Mouse (Mus musculus) lung, embryonic 15.5 days (tissue): ENCODE measurements at regions not wholly inside any gene's neighbourhood (a gene's known extent, or its start where the extent isn't known, plus 50 kb on each side); places are given as distances from the start of the nearest gene placed in this dataset.

ENCODE experiments used
- ATAC-seq: fragments of 200-750 bp; cut with Nextera tagmentation; 2 replicates; pipeline ENCODE4 v1.8.0; 2017; ENCODE audit warnings: moderate number of reproducible peaks, borderline replicate concordance; ENCODE audit not compliant: low FRiP score, low TSS enrichment; ENCODE audit errors: extremely low read depth
- H3K27ac ChIP-seq: fragments of 300-500 bp; sonication (generic); 2 replicates; pipeline ENCODE4 v1.5.1; 2015; ENCODE audit warnings: moderate library complexity, mild to moderate bottlenecking, inconsistent platforms
- H3K27me3 ChIP-seq: fragments of 300-500 bp; sonication (generic); 2 replicates; pipeline ENCODE4 v1.6.1; 2015; ENCODE audit warnings: inconsistent platforms
- H3K36me3 ChIP-seq: fragments of 300-500 bp; sonication (generic); 2 replicates; pipeline ENCODE4 v1.6.1; 2015; ENCODE audit warnings: inconsistent platforms
- H3K4me1 ChIP-seq: fragments of 300-500 bp; sonication (generic); 2 replicates; pipeline ENCODE4 v1.6.1; 2015; ENCODE audit warnings: inconsistent platforms
- H3K4me2 ChIP-seq: fragments of 300-500 bp; sonication (generic); 2 replicates; pipeline ENCODE4 v1.6.1; 2015; ENCODE audit warnings: inconsistent platforms, mild to moderate bottlenecking, moderate library complexity
- H3K4me3 ChIP-seq: fragments of 300-500 bp; sonication (generic); 2 replicates; pipeline ENCODE4 v1.5.1; 2015; ENCODE audit warnings: mild to moderate bottlenecking, inconsistent platforms
- H3K9ac ChIP-seq: fragments of 300-500 bp; sonication (generic); 2 replicates; pipeline ENCODE4 v1.6.1; 2015; ENCODE audit warnings: inconsistent platforms
- H3K9me3 ChIP-seq: fragments of 300-500 bp; sonication (generic); 2 replicates; pipeline ENCODE4 v1.6.1; 2016; ENCODE audit warnings: inconsistent platforms
- WGBS: fragments of 180-500 bp; shearing (Covaris S2); methylation state at CpG from one replicate; pipeline ENCODE4 v1.1.7; 2015; 5-methylcytosine and 5-hydroxymethylcytosine counted together

GRCm38 (mm10) chr12:38717642-38718252, 61.4 kb upstream of the Etv1 start:
- no peak overlapping the region for H3K4me3 ChIP-seq
- no peaks in the 10 kb centered on the region for H3K36me3 ChIP-seq
- peak overlapping the region; percentile 12; the same call in 1 of the 2 replicates for H3K27ac ChIP-seq
- no peaks in the 10 kb centered on the region for H3K9me3 ChIP-seq
- peak; percentile 55; the same call in 1 of the 2 replicates for ATAC-seq
- no peaks in the 10 kb centered on the region for H3K27me3 ChIP-seq
- H3K9ac ChIP-seq = no peak overlapping the region
- 0 out of 2 replicates have a peak, but pooled peaks cover 3% of the 10 kb centered on the region for H3K4me1 ChIP-seq
- 47% methylated on average over 6 of the region's 6 CpGs for WGBS
- H3K4me2 ChIP-seq = no peak overlapping the region
